Mouse (Mus musculus): Measurements from ENCODE around the gene Gm21887.
"Not testable (repeated sequence)": the region's sequence is repeated elsewhere in the genome, so short reads cannot be mapped to it uniquely, and the experiment has no call there.

Gene Gm21887

GRCm38 (mm10) chrX:170009016-170009750 lies at the start of gene Gm21887:
Gene Gm21887, plus strand, starts transcription at chrX:170009659.
- peak; percentile 98 for DNase-seq (ENCODE audit: low spot score)

- no peak for DNase-seq (ENCODE audit: low spot score)
Observed at GRCm38 (mm10) chrX:169969337-169969736, 40.1 kb upstream of the Gm21887 start.

- peak; percentile 21 for DNase-seq (ENCODE audit: low spot score)
Observed at GRCm38 (mm10) chrX:169969765-169970164, 39.7 kb upstream of the Gm21887 start.

GRCm38 (mm10) chrX:169970546-169970945 lies 38.9 kb upstream of the Gm21887 start:
- peak; percentile 21 for DNase-seq (ENCODE audit: low spot score)

GRCm38 (mm10) chrX:169971562-169971961 lies 37.9 kb upstream of the Gm21887 start:
- not testable (repeated sequence) for DNase-seq (ENCODE audit: low spot score)

- not testable (repeated sequence) for DNase-seq (ENCODE audit: low spot score)
Observed at GRCm38 (mm10) chrX:169972131-169972530, 37.3 kb upstream of the Gm21887 start.

GRCm38 (mm10) chrX:169972791-169973494 lies 36.5 kb upstream of the Gm21887 start:
- not testable (repeated sequence) for DNase-seq (ENCODE audit: low spot score)

GRCm38 (mm10) chrX:169973806-169974205 lies 35.7 kb upstream of the Gm21887 start:
- DNase-seq (ENCODE audit: low spot score), result not testable (repeated sequence)

GRCm38 (mm10) chrX:169974456-169974855 lies 35.0 kb upstream of the Gm21887 start:
- DNase-seq (ENCODE audit: low spot score), result not testable (repeated sequence)

- not testable (repeated sequence) for DNase-seq (ENCODE audit: low spot score)
Observed at GRCm38 (mm10) chrX:169974974-169975373, 34.5 kb upstream of the Gm21887 start.

GRCm38 (mm10) chrX:169975681-169976131 lies 33.8 kb upstream of the Gm21887 start:
- peak; percentile 36 for DNase-seq (ENCODE audit: low spot score)

GRCm38 (mm10) chrX:169976340-169976739 lies 33.1 kb upstream of the Gm21887 start:
- DNase-seq (ENCODE audit: low spot score), result not testable (repeated sequence)

GRCm38 (mm10) chrX:169977856-169978435 lies 31.5 kb upstream of the Gm21887 start:
- DNase-seq (ENCODE audit: low spot score), result not testable (repeated sequence)

- peak; percentile 68 for DNase-seq (ENCODE audit: low spot score)
Observed at GRCm38 (mm10) chrX:169978436-169979381, 30.8 kb upstream of the Gm21887 start.

GRCm38 (mm10) chrX:169979461-169980202 lies 29.8 kb upstream of the Gm21887 start:
- not testable (repeated sequence) for DNase-seq (ENCODE audit: low spot score)

GRCm38 (mm10) chrX:169980203-169980556 lies 29.3 kb upstream of the Gm21887 start:
- DNase-seq (ENCODE audit: low spot score), result not testable (repeated sequence)

- no peak for DNase-seq (ENCODE audit: low spot score)
Observed at GRCm38 (mm10) chrX:169980809-169981289, 28.6 kb upstream of the Gm21887 start.

GRCm38 (mm10) chrX:169981761-169982181 lies 27.7 kb upstream of the Gm21887 start:
- not testable (repeated sequence) for DNase-seq (ENCODE audit: low spot score)

GRCm38 (mm10) chrX:169982606-169983400 lies 26.7 kb upstream of the Gm21887 start:
- DNase-seq (ENCODE audit: low spot score), result not testable (repeated sequence)
